Mouse (Mus musculus): ENCODE measurements around the gene Gm37240. TPM values are rescaled to one million over a fixed set of nuclear protein-coding genes. Genes with fewer than 3 reads are reported as not detected.

Gm37240 gene
- polyA plus RNA-seq, 1 experiment from 2014 or later = 2.2 TPM

DNA sequence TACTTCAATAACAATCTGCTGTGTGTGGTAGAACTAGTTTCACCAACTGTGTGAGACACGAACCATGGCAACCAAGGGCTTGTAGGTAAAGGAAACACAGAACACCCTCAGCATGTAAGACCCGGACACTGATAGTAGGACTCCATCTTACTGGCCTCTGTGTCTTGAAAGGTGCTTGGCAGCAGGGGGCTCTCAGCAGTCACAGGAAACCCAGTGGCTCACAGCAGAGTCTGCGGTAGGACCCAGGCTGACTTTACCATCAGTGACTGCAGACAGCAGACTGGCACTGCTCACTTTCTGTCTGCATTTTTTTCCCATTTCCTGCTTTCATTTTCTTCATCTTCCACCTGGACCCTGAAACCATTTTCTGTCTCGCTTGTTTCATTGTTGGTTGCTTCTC lies 1176.6 kb downstream of the Gm37240 start:
- ATAC-seq (ENCODE audit: insufficient number of reproducible peaks, low FRiP score, low TSS enrichment, low read depth) = no peak
- H3K9ac ChIP-seq (ENCODE audit: low read length) = no peak overlapping the region
- H3K36me3 ChIP-seq (ENCODE audit: control insufficient read depth, insufficient read depth, low read length) = no peaks in the 10 kb centered on the region
- H3K27me3 ChIP-seq (ENCODE audit: control insufficient read depth, insufficient read depth, low read length) = no peaks in the 10 kb centered on the region
- no peak overlapping the region for H3K4me2 ChIP-seq (ENCODE audit: low read depth, severe bottlenecking)
- no peak overlapping the region for H3K27ac ChIP-seq (replicated peaks; ENCODE audit: low read depth, low read length)
- no peaks in the 10 kb centered on the region for H3K4me1 ChIP-seq (ENCODE audit: control insufficient read depth, insufficient read depth, low read length)
- H3K4me3 ChIP-seq (ENCODE audit: low read depth, low read length) = no peak overlapping the region
- 87% methylated on average over 4 of the region's 4 CpGs for WGBS
- DNase-seq (ENCODE audit: low spot score) = no peak
- no peaks in the 10 kb centered on the region for H3K9me3 ChIP-seq (ENCODE audit: control insufficient read depth, low read length)

DNA sequence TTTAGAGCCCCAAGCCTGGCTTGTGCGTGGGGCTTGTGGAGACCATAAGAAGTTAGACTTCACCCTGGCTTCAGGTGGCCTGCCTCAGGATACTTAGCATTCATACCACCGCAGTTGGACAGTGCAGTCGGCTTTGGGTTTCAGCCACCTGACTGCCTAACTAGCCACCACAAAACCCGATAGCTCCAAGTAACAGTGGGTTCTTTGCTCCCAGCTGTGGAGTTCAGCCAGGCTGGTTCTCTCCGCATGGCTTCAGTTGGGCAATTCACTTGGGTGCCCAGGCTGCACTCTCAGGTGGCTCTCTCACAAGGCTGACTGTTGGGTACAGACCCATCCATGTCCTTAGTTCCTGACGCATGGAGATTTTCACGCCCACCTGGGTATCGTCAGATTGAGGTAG lies 1177.4 kb downstream of the Gm37240 start:
- WGBS = 89% methylated on average over 8 of the region's 8 CpGs
- no peak overlapping the region for H3K4me2 ChIP-seq (ENCODE audit: low read depth, severe bottlenecking)
- no peak overlapping the region for H3K27ac ChIP-seq (replicated peaks; ENCODE audit: low read depth, low read length)
- H3K4me1 ChIP-seq (ENCODE audit: control insufficient read depth, insufficient read depth, low read length) = no peaks in the 10 kb centered on the region
- H3K27me3 ChIP-seq (ENCODE audit: control insufficient read depth, insufficient read depth, low read length) = no peaks in the 10 kb centered on the region
- no peaks in the 10 kb centered on the region for H3K36me3 ChIP-seq (ENCODE audit: control insufficient read depth, insufficient read depth, low read length)
- H3K9me3 ChIP-seq (ENCODE audit: control insufficient read depth, low read length) = no peaks in the 10 kb centered on the region
- H3K9ac ChIP-seq (ENCODE audit: low read length) = no peak overlapping the region
- no peak overlapping the region for H3K4me3 ChIP-seq (ENCODE audit: low read depth, low read length)
- ATAC-seq (ENCODE audit: insufficient number of reproducible peaks, low FRiP score, low TSS enrichment, low read depth) (no peak), DNase-seq (ENCODE audit: low spot score) (no peak)

DNA sequence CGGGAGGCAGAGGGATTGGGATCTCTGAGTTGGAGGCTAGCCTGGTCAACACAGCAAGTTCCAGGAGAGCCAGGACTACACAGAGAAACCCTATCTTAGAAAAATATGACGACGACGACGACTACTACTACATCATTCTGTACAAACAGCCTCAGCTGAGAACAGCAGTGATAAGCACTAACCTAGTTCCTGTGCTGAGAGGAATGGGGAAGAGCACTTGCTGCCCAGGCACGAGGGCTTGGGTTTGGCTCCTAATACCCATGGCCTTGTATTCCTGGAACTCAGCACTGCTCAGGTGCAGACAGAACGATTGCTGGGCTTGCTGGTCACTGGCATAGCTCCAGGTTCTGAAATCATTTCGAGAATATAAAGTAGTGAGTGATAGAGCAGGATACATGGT lies 1178.2 kb downstream of the Gm37240 start:
- Histone ChIP-seq H3K9me3 (ENCODE audit: control insufficient read depth, low read length) (no peaks in the 10 kb centered on the region), H3K4me2 (ENCODE audit: low read depth, severe bottlenecking) (no peak overlapping the region), H3K4me3 (ENCODE audit: low read depth, low read length) (no peak overlapping the region), H3K27ac (replicated peaks; ENCODE audit: low read depth, low read length) (no peak overlapping the region), H3K27me3 (ENCODE audit: control insufficient read depth, insufficient read depth, low read length) (no peaks in the 10 kb centered on the region), H3K9ac (ENCODE audit: low read length) (no peak overlapping the region), H3K4me1 (ENCODE audit: control insufficient read depth, insufficient read depth, low read length) (no peaks in the 10 kb centered on the region), H3K36me3 (ENCODE audit: control insufficient read depth, insufficient read depth, low read length) (no peaks in the 10 kb centered on the region)
- WGBS = 89% methylated on average over 8 of the region's 8 CpGs
- ATAC-seq (ENCODE audit: insufficient number of reproducible peaks, low FRiP score, low TSS enrichment, low read depth) (no peak), DNase-seq (ENCODE audit: low spot score) (no peak)

DNA sequence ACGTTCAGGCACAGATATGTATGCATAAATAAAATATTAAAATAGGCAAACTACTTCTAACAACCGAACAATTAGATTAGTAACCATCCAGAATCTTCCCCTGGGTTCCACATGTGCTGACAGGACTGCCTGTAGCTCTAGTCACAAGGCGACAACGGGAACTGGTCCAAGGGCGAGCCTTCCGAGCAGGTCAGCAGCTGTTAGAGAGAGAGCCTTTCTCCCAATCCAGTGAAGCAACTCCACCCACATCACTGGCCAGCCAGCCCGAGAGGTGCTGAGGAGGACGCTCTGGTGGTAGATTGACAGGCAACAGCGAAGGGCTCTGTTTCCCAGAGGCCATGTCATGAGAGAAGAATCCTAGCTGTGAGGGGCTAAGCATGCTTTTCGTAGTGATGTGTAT lies 1178.8 kb downstream of the Gm37240 start:
- H3K27me3 ChIP-seq (ENCODE audit: control insufficient read depth, insufficient read depth, low read length) = no peaks in the 10 kb centered on the region
- DNase-seq (ENCODE audit: low spot score) (no peak), ATAC-seq (ENCODE audit: insufficient number of reproducible peaks, low FRiP score, low TSS enrichment, low read depth) (no peak)
- no peak overlapping the region for H3K4me3 ChIP-seq (ENCODE audit: low read depth, low read length)
- WGBS = 88% methylated on average over 10 of the region's 10 CpGs
- no peaks in the 10 kb centered on the region for H3K4me1 ChIP-seq (ENCODE audit: control insufficient read depth, insufficient read depth, low read length)
- no peaks in the 10 kb centered on the region for H3K36me3 ChIP-seq (ENCODE audit: control insufficient read depth, insufficient read depth, low read length)
- H3K27ac ChIP-seq (replicated peaks; ENCODE audit: low read depth, low read length) = no peak overlapping the region
- H3K4me2 ChIP-seq (ENCODE audit: low read depth, severe bottlenecking) = no peak overlapping the region
- no peaks in the 10 kb centered on the region for H3K9me3 ChIP-seq (ENCODE audit: control insufficient read depth, low read length)
- no peak overlapping the region for H3K9ac ChIP-seq (ENCODE audit: low read length)

DNA sequence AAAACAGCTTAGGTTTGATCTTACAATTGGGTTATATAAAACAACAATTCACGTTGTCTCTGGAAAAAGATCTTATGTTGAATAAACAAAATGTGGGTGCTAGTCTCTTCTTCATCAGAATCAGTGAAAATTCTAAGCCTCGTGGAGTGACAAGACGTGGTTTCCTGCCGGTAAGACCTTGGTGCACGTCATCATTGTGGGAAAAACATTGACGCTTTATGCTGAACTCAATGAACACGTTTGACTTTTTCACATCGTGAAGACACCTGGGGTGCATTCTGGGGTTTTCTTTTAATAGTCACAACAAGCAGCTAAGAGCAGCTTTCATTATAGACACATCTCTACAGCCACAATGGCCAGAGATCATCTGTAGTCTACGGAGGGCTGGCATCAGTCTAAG lies 1182.1 kb downstream of the Gm37240 start:
- WGBS = 92% methylated on average over 9 of the region's 9 CpGs
- Histone ChIP-seq H3K4me3 (ENCODE audit: low read depth, low read length) (no peak overlapping the region), H3K27ac (replicated peaks; ENCODE audit: low read depth, low read length) (no peak overlapping the region), H3K36me3 (ENCODE audit: control insufficient read depth, insufficient read depth, low read length) (no peaks in the 10 kb centered on the region), H3K4me1 (ENCODE audit: control insufficient read depth, insufficient read depth, low read length) (no peaks in the 10 kb centered on the region), H3K4me2 (ENCODE audit: low read depth, severe bottlenecking) (no peak overlapping the region), H3K27me3 (ENCODE audit: control insufficient read depth, insufficient read depth, low read length) (no peaks in the 10 kb centered on the region), H3K9ac (ENCODE audit: low read length) (no peak overlapping the region), H3K9me3 (ENCODE audit: control insufficient read depth, low read length) (no peaks in the 10 kb centered on the region)
- DNase-seq (ENCODE audit: low spot score) = no peak
- no peak for ATAC-seq (ENCODE audit: insufficient number of reproducible peaks, low FRiP score, low TSS enrichment, low read depth)

DNA sequence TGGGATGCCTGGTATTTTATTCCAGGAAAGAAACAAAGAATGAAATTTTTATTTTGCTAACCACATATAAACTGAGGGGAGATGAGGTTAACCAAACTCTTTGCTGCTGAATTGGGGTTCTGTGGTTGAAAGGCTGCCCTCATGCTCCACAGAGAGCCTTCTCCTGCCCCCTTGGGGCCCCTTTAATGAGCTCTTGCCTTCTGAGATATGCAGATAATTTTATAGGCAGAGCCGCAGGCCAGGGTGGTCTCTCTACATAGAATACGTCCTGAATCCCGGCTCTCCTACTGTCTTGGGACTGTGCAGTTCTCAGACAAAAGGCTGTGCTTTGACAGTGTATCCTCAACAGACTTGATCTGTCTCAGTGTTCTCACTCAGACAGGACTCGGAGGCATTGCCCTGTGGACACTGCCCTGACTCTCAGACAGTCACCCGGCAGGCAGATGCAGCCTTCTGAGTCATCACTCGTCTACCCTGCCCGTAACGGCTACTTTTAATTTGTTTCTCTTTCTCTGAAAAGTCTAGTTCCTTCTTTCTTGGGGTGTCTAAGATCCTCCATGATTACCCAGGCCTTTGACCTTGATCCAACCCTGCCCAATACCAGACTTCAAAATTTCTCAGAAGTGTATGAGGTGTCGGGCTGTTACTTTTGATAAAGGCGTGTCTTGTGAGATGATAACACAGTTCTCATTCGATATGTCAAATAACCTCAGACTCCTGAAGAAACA lies 1184.1 kb downstream of the Gm37240 start:
- ATAC-seq (ENCODE audit: insufficient number of reproducible peaks, low FRiP score, low TSS enrichment, low read depth) (no peak), DNase-seq (ENCODE audit: low spot score) (no peak)
- H3K27ac ChIP-seq (replicated peaks; ENCODE audit: low read depth, low read length) = no peak overlapping the region
- H3K9me3 ChIP-seq (ENCODE audit: control insufficient read depth, low read length) = no peaks in the 10 kb centered on the region
- H3K36me3 ChIP-seq (ENCODE audit: control insufficient read depth, insufficient read depth, low read length) = no peaks in the 10 kb centered on the region
- WGBS = 83% methylated on average over 11 of the region's 11 CpGs
- H3K9ac ChIP-seq (ENCODE audit: low read length) = no peak overlapping the region
- H3K27me3 ChIP-seq (ENCODE audit: control insufficient read depth, insufficient read depth, low read length) = no peaks in the 10 kb centered on the region
- H3K4me3 ChIP-seq (ENCODE audit: low read depth, low read length) = no peak overlapping the region
- H3K4me1 ChIP-seq (ENCODE audit: control insufficient read depth, insufficient read depth, low read length) = no peaks in the 10 kb centered on the region
- H3K4me2 ChIP-seq (ENCODE audit: low read depth, severe bottlenecking) = no peak overlapping the region

DNA sequence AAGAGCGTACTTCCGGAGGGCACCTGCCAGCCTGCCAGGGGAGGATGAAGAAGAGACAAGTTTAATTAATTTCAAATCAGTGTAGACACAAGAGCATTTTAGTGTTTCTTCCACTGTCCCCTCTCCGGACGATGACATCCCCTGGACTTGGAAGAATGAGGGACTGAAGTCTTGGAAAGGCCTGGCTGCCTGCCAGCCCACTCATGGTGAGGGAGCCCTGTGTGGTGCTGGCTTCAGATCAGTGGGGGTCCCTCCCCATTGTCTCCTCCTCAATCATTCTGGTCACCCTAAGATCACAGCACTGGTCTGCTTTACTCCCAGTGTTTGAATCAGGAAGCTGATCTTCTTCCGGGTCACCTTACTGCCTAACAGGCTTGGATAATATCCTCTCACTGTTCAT lies 1185.4 kb downstream of the Gm37240 start:
- Histone ChIP-seq H3K36me3 (ENCODE audit: control insufficient read depth, insufficient read depth, low read length) (no peaks in the 10 kb centered on the region), H3K4me1 (ENCODE audit: control insufficient read depth, insufficient read depth, low read length) (no peaks in the 10 kb centered on the region), H3K4me2 (ENCODE audit: low read depth, severe bottlenecking) (no peak overlapping the region), H3K27me3 (ENCODE audit: control insufficient read depth, insufficient read depth, low read length) (no peaks in the 10 kb centered on the region), H3K9me3 (ENCODE audit: control insufficient read depth, low read length) (no peaks in the 10 kb centered on the region), H3K27ac (replicated peaks; ENCODE audit: low read depth, low read length) (no peak overlapping the region), H3K9ac (ENCODE audit: low read length) (no peak overlapping the region), H3K4me3 (ENCODE audit: low read depth, low read length) (no peak overlapping the region)
- WGBS = 92% methylated on average over 5 of the region's 5 CpGs
- ATAC-seq (ENCODE audit: insufficient number of reproducible peaks, low FRiP score, low TSS enrichment, low read depth) (no peak), DNase-seq (ENCODE audit: low spot score) (no peak)

DNA sequence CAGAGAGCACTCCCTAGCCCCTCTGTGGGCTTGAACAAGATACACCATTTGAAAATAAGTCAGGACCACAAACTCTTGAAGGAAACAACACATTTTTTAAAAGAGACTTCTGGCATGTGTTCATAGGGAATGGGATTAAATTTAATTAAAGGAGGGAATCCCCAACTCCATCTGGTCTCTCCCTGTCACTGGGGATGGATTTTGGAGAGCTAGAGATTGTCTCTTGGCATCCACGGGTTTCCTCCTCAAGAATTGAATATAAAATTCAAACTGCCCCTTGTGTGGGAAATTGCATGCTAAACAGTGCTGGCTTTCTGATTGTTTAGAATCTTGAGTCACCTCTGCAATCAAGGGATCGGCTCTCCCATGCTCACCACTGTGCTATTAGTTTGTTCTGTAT lies 1185.8 kb downstream of the Gm37240 start:
- H3K9me3 ChIP-seq (ENCODE audit: control insufficient read depth, low read length) = no peaks in the 10 kb centered on the region
- no peaks in the 10 kb centered on the region for H3K4me1 ChIP-seq (ENCODE audit: control insufficient read depth, insufficient read depth, low read length)
- no peak overlapping the region for H3K4me2 ChIP-seq (ENCODE audit: low read depth, severe bottlenecking)
- no peak overlapping the region for H3K27ac ChIP-seq (replicated peaks; ENCODE audit: low read depth, low read length)
- no peaks in the 10 kb centered on the region for H3K27me3 ChIP-seq (ENCODE audit: control insufficient read depth, insufficient read depth, low read length)
- H3K36me3 ChIP-seq (ENCODE audit: control insufficient read depth, insufficient read depth, low read length) = no peaks in the 10 kb centered on the region
- WGBS = 84% methylated on average over 2 of the region's 2 CpGs
- no peak overlapping the region for H3K9ac ChIP-seq (ENCODE audit: low read length)
- DNase-seq (ENCODE audit: low spot score) = no peak
- no peak overlapping the region for H3K4me3 ChIP-seq (ENCODE audit: low read depth, low read length)
- no peak for ATAC-seq (ENCODE audit: insufficient number of reproducible peaks, low FRiP score, low TSS enrichment, low read depth)

DNA sequence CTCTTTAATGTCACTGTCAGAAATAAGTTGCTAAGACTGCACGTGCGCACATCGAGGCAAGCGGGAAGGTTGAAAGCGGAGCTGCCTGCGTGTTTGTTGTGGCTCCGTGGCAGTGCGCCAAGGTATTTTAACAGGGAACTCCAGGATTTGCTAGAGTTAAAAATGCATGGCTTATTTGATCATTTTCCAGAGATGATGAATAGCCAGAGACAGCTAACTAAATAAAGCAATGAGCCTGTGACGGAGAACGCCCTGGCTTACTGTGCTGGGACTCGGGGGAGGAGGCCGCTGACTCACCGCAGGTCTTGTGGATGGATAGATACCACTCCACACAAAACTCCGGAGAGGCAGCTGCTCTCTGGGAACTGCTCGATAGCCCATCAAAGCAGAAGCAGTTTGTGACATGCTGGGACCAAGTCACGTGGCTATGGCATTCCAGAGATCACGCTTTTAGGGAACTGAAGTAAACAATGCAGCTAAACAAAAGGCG lies 1190.8 kb downstream of the Gm37240 start:
- Histone ChIP-seq H3K27me3 (ENCODE audit: control insufficient read depth, insufficient read depth, low read length) (no peaks in the 10 kb centered on the region), H3K27ac (replicated peaks; ENCODE audit: low read depth, low read length) (no peak overlapping the region), H3K4me3 (ENCODE audit: low read depth, low read length) (no peak overlapping the region), H3K36me3 (ENCODE audit: control insufficient read depth, insufficient read depth, low read length) (no peaks in the 10 kb centered on the region), H3K4me1 (ENCODE audit: control insufficient read depth, insufficient read depth, low read length) (no peaks in the 10 kb centered on the region), H3K9me3 (ENCODE audit: control insufficient read depth, low read length) (no peaks in the 10 kb centered on the region), H3K4me2 (ENCODE audit: low read depth, severe bottlenecking) (no peak overlapping the region), H3K9ac (ENCODE audit: low read length) (no peak overlapping the region)
- 68% methylated on average over 18 of the region's 18 CpGs for WGBS
- ATAC-seq (ENCODE audit: insufficient number of reproducible peaks, low FRiP score, low TSS enrichment, low read depth) = no peak; the same call in 1 of the 2 replicates
- no peak for DNase-seq (ENCODE audit: low spot score)

All from limb, embryonic 11.5 days (tissue).